Mouse (Mus musculus) heart, postnatal 0 days (tissue): ENCODE data around the gene Itga11.

Experiments used
- CTCF ChIP-seq: IDR thresholded peaks from 2 replicates; pipeline ENCODE4 v1.5.1; 2016; ENCODE audit warnings: antibody characterized with exemption, control low read depth, low read depth
- EP300 ChIP-seq: IDR thresholded peaks from 2 replicates; pipeline ENCODE4 v1.6.1; 2016; ENCODE audit warnings: antibody characterized with exemption, low read depth

GRCm38 (mm10) chr9:62782976-62783781, 105.6 kb downstream of the Itga11 start:
- TF ChIP-seq CTCF (no peak), EP300 (no peak)
